Mouse (Mus musculus) spleen, adult 2 months (tissue): ENCODE measurements around the gene Ptprt. TPM values are rescaled to one million over a fixed set of nuclear protein-coding genes. Genes with fewer than 3 reads are reported as not detected.

ENCODE experiments used
- DNase-seq, 2 experiments: peaks; one replicate each; pipeline versions ENCODE4 v3.0.0 to v3.0.0-alpha.2; 2012 to 2021; ENCODE audit warnings: low spot score in 2 of 2, low read depth in 1 of 2
- H3K27ac ChIP-seq: fragments of 200-500 bp; 2 replicates; pipeline ENCODE4 v1.5.1; 2012; ENCODE audit warnings: low read length, inconsistent platforms; ENCODE audit not compliant: insufficient read depth
- H3K27me3 ChIP-seq: fragments of 200-500 bp; 2 replicates; pipeline ENCODE4 v1.6.1; 2012; ENCODE audit warnings: mild to moderate bottlenecking, moderate library complexity, low read length, inconsistent platforms; ENCODE audit not compliant: control insufficient read depth, insufficient read depth
- H3K36me3 ChIP-seq: fragments of 200-500 bp; 2 replicates; pipeline ENCODE4 v1.6.1; 2012; ENCODE audit warnings: mild to moderate bottlenecking, low read length, inconsistent platforms; ENCODE audit not compliant: control insufficient read depth, insufficient read depth
- H3K4me1 ChIP-seq: fragments of 200-500 bp; 2 replicates; pipeline ENCODE4 v1.6.1; 2011; ENCODE audit warnings: inconsistent platforms; ENCODE audit not compliant: control insufficient read depth, insufficient read depth, insufficient read length
- H3K4me3 ChIP-seq: fragments of 200-500 bp; 2 replicates; pipeline ENCODE4 v1.5.1; 2011; ENCODE audit warnings: mild to moderate bottlenecking, inconsistent platforms; ENCODE audit not compliant: insufficient read depth, insufficient read length; ENCODE audit errors: extremely low read depth
- CTCF ChIP-seq: fragments of 200-500 bp; IDR thresholded peaks from 2 replicates; pipeline ENCODE4 v1.5.1; 2011; ENCODE audit warnings: mild to moderate bottlenecking, inconsistent platforms; ENCODE audit not compliant: insufficient read depth, insufficient read length, insufficient replicate concordance; ENCODE audit errors: extremely low read depth
- POLR2A ChIP-seq: fragments of 200-500 bp; IDR thresholded peaks from 2 replicates; pipeline ENCODE4 v1.6.1; 2011; ENCODE audit warnings: low read depth, low read length, inconsistent platforms
- WGBS: fragments of 180-500 bp; shearing (Covaris S2); methylation state at CpG from one replicate; pipeline ENCODE4 v1.1.7; 2018; 5-methylcytosine and 5-hydroxymethylcytosine counted together
- polyA plus RNA-seq: library from polyadenylated mRNA; depleted of rRNA; stranded (reverse); fragments of >200 nt; gene quantifications from 2 replicates; pipeline ENCODE4 v1.2.3, GENCODE M21; 2012

Gene Ptprt
- polyA plus RNA-seq, 1 experiment, result 0.25 TPM

GRCm38 (mm10) chr2:161907214-161907613, 753.7 kb downstream of the Ptprt start:
- Histone ChIP-seq H3K4me3 (no peak overlapping the region), H3K36me3 (no peaks in the 10 kb centered on the region), H3K4me1 (no peaks in the 10 kb centered on the region), H3K27me3 (no peaks in the 10 kb centered on the region), H3K27ac (no peak overlapping the region)
- 90% methylated on average over 7 of the region's 7 CpGs for WGBS
- no peak for TF ChIP-seq CTCF
- no peak for TF ChIP-seq POLR2A
- DNase-seq, result no peak

GRCm38 (mm10) chr2:161902196-161902595, 758.8 kb downstream of the Ptprt start:
- Histone ChIP-seq H3K27ac (no peak overlapping the region), H3K4me3 (no peak overlapping the region), H3K4me1 (no peaks in the 10 kb centered on the region), H3K27me3 (no peaks in the 10 kb centered on the region), H3K36me3 (no peaks in the 10 kb centered on the region)
- DNase-seq, result no peak
- TF ChIP-seq CTCF, result no peak
- no peak for TF ChIP-seq POLR2A
- 89% methylated on average over 3 of the region's 3 CpGs for whole genome bisulfite sequencing

GRCm38 (mm10) chr2:161884446-161884845, 776.5 kb downstream of the Ptprt start:
- H3K4me1 ChIP-seq, result no peaks in the 10 kb centered on the region
- H3K27me3 ChIP-seq, result no peaks in the 10 kb centered on the region
- H3K27ac ChIP-seq, result no peak overlapping the region
- H3K4me3 ChIP-seq, result no peak overlapping the region
- H3K36me3 ChIP-seq, result no peaks in the 10 kb centered on the region
- TF ChIP-seq POLR2A, result no peak
- TF ChIP-seq CTCF, result no peak
- WGBS, result 96% methylated on average over 4 of the region's 4 CpGs
- no peak for DNase-seq

GRCm38 (mm10) chr2:161882580-161882979, 778.4 kb downstream of the Ptprt start:
- TF ChIP-seq POLR2A (no peak), CTCF (no peak)
- Histone ChIP-seq H3K27me3 (no peaks in the 10 kb centered on the region), H3K27ac (no peak overlapping the region), H3K36me3 (no peaks in the 10 kb centered on the region), H3K4me1 (no peaks in the 10 kb centered on the region), H3K4me3 (no peak overlapping the region)
- no peak for DNase-seq
- WGBS, result 53% methylated on average over 4 of the region's 4 CpGs

- 85% methylated on average over 3 of the region's 3 CpGs for WGBS
- no peaks in the 10 kb centered on the region for H3K4me1 ChIP-seq
- TF ChIP-seq POLR2A (no peak), CTCF (no peak)
Observed at GRCm38 (mm10) chr2:161880941-161881340, 780.0 kb downstream of the Ptprt start.

GRCm38 (mm10) chr2:161865231-161865630, 795.7 kb downstream of the Ptprt start:
- Histone ChIP-seq H3K4me1 (no peaks in the 10 kb centered on the region), H3K4me3 (no peak overlapping the region), H3K27me3 (no peaks in the 10 kb centered on the region), H3K36me3 (no peaks in the 10 kb centered on the region), H3K27ac (no peak overlapping the region)
- no peak for DNase-seq
- WGBS, result 52% methylated on average over 4 of the region's 4 CpGs
- no peak for TF ChIP-seq POLR2A
- no peak for TF ChIP-seq CTCF

More at GRCm38 (mm10) chr2:161880941-161881340, 780.0 kb downstream of the Ptprt start:
- no peak overlapping the region for H3K27ac ChIP-seq
- H3K4me3 ChIP-seq, result no peak overlapping the region
- no peaks in the 10 kb centered on the region for H3K36me3 ChIP-seq
- H3K27me3 ChIP-seq, result no peaks in the 10 kb centered on the region
- no peak for DNase-seq

- Histone ChIP-seq H3K27ac (no peak overlapping the region), H3K4me3 (no peak overlapping the region)
- 91% methylated on average over 1 of the region's 1 CpGs for WGBS
Observed at GRCm38 (mm10) chr2:161858813-161859212, 802.1 kb downstream of the Ptprt start.

More at GRCm38 (mm10) chr2:161858813-161859212, 802.1 kb downstream of the Ptprt start:
- H3K27me3 ChIP-seq, result no peaks in the 10 kb centered on the region
- TF ChIP-seq CTCF (no peak), POLR2A (no peak)
- no peaks in the 10 kb centered on the region for H3K4me1 ChIP-seq
- DNase-seq, result no peak
- no peaks in the 10 kb centered on the region for H3K36me3 ChIP-seq
